Mouse (Mus musculus): ENCODE data around the gene Glcci1.

Gene Glcci1

GRCm38 (mm10) chr6:8486391-8487043 lies 22.9 kb upstream of the Glcci1 start:
- no peaks in the 10 kb centered on the region for H3K27me3 ChIP-seq (ENCODE audit: control insufficient read depth, insufficient read depth, low read length, poor library complexity, severe bottlenecking)
- no peaks in the 10 kb centered on the region for H3K36me3 ChIP-seq (ENCODE audit: control insufficient read depth, insufficient read depth, low read length, poor library complexity, severe bottlenecking)
- DNase-seq (ENCODE audit: low read depth, low spot score), result no peak

- DNase-seq (ENCODE audit: low read depth, low spot score), result no peak
- Histone ChIP-seq H3K27me3 (ENCODE audit: control insufficient read depth, insufficient read depth, low read length, poor library complexity, severe bottlenecking) (no peaks in the 10 kb centered on the region), H3K36me3 (ENCODE audit: control insufficient read depth, insufficient read depth, low read length, poor library complexity, severe bottlenecking) (no peaks in the 10 kb centered on the region)
Measured at GRCm38 (mm10) chr6:8487044-8487853, 22.2 kb upstream of the Glcci1 start.

- DNase-seq (ENCODE audit: low read depth, low spot score), result no peak
- Histone ChIP-seq H3K27me3 (ENCODE audit: control insufficient read depth, insufficient read depth, low read length, poor library complexity, severe bottlenecking) (no peaks in the 10 kb centered on the region), H3K36me3 (ENCODE audit: control insufficient read depth, insufficient read depth, low read length, poor library complexity, severe bottlenecking) (no peaks in the 10 kb centered on the region)
Measured at GRCm38 (mm10) chr6:8488249-8488648, 21.2 kb upstream of the Glcci1 start.

GRCm38 (mm10) chr6:8489266-8489665 lies 20.1 kb upstream of the Glcci1 start:
- no peak for DNase-seq (ENCODE audit: low read depth, low spot score)
- Histone ChIP-seq H3K27me3 (ENCODE audit: control insufficient read depth, insufficient read depth, low read length, poor library complexity, severe bottlenecking) (no peaks in the 10 kb centered on the region), H3K36me3 (ENCODE audit: control insufficient read depth, insufficient read depth, low read length, poor library complexity, severe bottlenecking) (no peaks in the 10 kb centered on the region)

GRCm38 (mm10) chr6:8489938-8490585 lies 19.3 kb upstream of the Glcci1 start:
- H3K36me3 ChIP-seq (ENCODE audit: control insufficient read depth, insufficient read depth, low read length, poor library complexity, severe bottlenecking), result no peaks in the 10 kb centered on the region
- no peak for DNase-seq (ENCODE audit: low read depth, low spot score)
- H3K27me3 ChIP-seq (ENCODE audit: control insufficient read depth, insufficient read depth, low read length, poor library complexity, severe bottlenecking), result no peaks in the 10 kb centered on the region

GRCm38 (mm10) chr6:8492248-8492647 lies 17.2 kb upstream of the Glcci1 start:
- Histone ChIP-seq H3K27me3 (ENCODE audit: control insufficient read depth, insufficient read depth, low read length, poor library complexity, severe bottlenecking) (no peaks in the 10 kb centered on the region), H3K36me3 (ENCODE audit: control insufficient read depth, insufficient read depth, low read length, poor library complexity, severe bottlenecking) (no peaks in the 10 kb centered on the region)
- no peak for DNase-seq (ENCODE audit: low read depth, low spot score)

- Histone ChIP-seq H3K27me3 (ENCODE audit: control insufficient read depth, insufficient read depth, low read length, poor library complexity, severe bottlenecking) (no peaks in the 10 kb centered on the region), H3K36me3 (ENCODE audit: control insufficient read depth, insufficient read depth, low read length, poor library complexity, severe bottlenecking) (no peaks in the 10 kb centered on the region)
- DNase-seq (ENCODE audit: low read depth, low spot score), result peak; percentile 72
Measured at GRCm38 (mm10) chr6:8495109-8495826, 14.1 kb upstream of the Glcci1 start.

GRCm38 (mm10) chr6:8495827-8496222 lies 13.6 kb upstream of the Glcci1 start:
- no peak for DNase-seq (ENCODE audit: low read depth, low spot score)
- no peaks in the 10 kb centered on the region for H3K36me3 ChIP-seq (ENCODE audit: control insufficient read depth, insufficient read depth, low read length, poor library complexity, severe bottlenecking)
- no peaks in the 10 kb centered on the region for H3K27me3 ChIP-seq (ENCODE audit: control insufficient read depth, insufficient read depth, low read length, poor library complexity, severe bottlenecking)

- no peaks in the 10 kb centered on the region for H3K27me3 ChIP-seq (ENCODE audit: control insufficient read depth, insufficient read depth, low read length, poor library complexity, severe bottlenecking)
- H3K36me3 ChIP-seq (ENCODE audit: control insufficient read depth, insufficient read depth, low read length, poor library complexity, severe bottlenecking), result no peaks in the 10 kb centered on the region
Measured at GRCm38 (mm10) chr6:8497234-8497867, 12.0 kb upstream of the Glcci1 start.

GRCm38 (mm10) chr6:8497868-8498257 lies 11.5 kb upstream of the Glcci1 start:
- no peaks in the 10 kb centered on the region for H3K36me3 ChIP-seq (ENCODE audit: control insufficient read depth, insufficient read depth, low read length, poor library complexity, severe bottlenecking)
- no peaks in the 10 kb centered on the region for H3K27me3 ChIP-seq (ENCODE audit: control insufficient read depth, insufficient read depth, low read length, poor library complexity, severe bottlenecking)
- peak; percentile 54 for DNase-seq (ENCODE audit: low read depth, low spot score)

More at GRCm38 (mm10) chr6:8497234-8497867, 12.0 kb upstream of the Glcci1 start:
- no peak for DNase-seq (ENCODE audit: low read depth, low spot score)

- peak; percentile 73 for DNase-seq (ENCODE audit: low read depth, low spot score)
- no peaks in the 10 kb centered on the region for H3K36me3 ChIP-seq (ENCODE audit: control insufficient read depth, insufficient read depth, low read length, poor library complexity, severe bottlenecking)
Measured at GRCm38 (mm10) chr6:8498961-8499360, 10.4 kb upstream of the Glcci1 start.

GRCm38 (mm10) chr6:8503953-8504352 lies 5.4 kb upstream of the Glcci1 start:
- H3K27me3 ChIP-seq (ENCODE audit: control insufficient read depth, insufficient read depth, low read length, poor library complexity, severe bottlenecking), result no peaks in the 10 kb centered on the region
- DNase-seq (ENCODE audit: low read depth, low spot score), result peak; percentile 73
- no peaks in the 10 kb centered on the region for H3K36me3 ChIP-seq (ENCODE audit: control insufficient read depth, insufficient read depth, low read length, poor library complexity, severe bottlenecking)

More at GRCm38 (mm10) chr6:8498961-8499360, 10.4 kb upstream of the Glcci1 start:
- H3K27me3 ChIP-seq (ENCODE audit: control insufficient read depth, insufficient read depth, low read length, poor library complexity, severe bottlenecking), result no peaks in the 10 kb centered on the region

- peak; percentile 91 for DNase-seq (ENCODE audit: low read depth, low spot score)
Measured at GRCm38 (mm10) chr6:8504521-8505228, 4.7 kb upstream of the Glcci1 start.

GRCm38 (mm10) chr6:8506631-8507030 lies 2.8 kb upstream of the Glcci1 start:
- Histone ChIP-seq H3K36me3 (ENCODE audit: control insufficient read depth, insufficient read depth, low read length, poor library complexity, severe bottlenecking) (no peaks in the 10 kb centered on the region), H3K27me3 (ENCODE audit: control insufficient read depth, insufficient read depth, low read length, poor library complexity, severe bottlenecking) (no peaks in the 10 kb centered on the region)
- DNase-seq (ENCODE audit: low read depth, low spot score), result no peak

More at GRCm38 (mm10) chr6:8504521-8505228, 4.7 kb upstream of the Glcci1 start:
- Histone ChIP-seq H3K36me3 (ENCODE audit: control insufficient read depth, insufficient read depth, low read length, poor library complexity, severe bottlenecking) (no peaks in the 10 kb centered on the region), H3K27me3 (ENCODE audit: control insufficient read depth, insufficient read depth, low read length, poor library complexity, severe bottlenecking) (no peaks in the 10 kb centered on the region)

Measured in splenic B cell, adult 2 months (primary cell).